Mouse (Mus musculus): ENCODE results near the gene Phf5a.

DNA sequence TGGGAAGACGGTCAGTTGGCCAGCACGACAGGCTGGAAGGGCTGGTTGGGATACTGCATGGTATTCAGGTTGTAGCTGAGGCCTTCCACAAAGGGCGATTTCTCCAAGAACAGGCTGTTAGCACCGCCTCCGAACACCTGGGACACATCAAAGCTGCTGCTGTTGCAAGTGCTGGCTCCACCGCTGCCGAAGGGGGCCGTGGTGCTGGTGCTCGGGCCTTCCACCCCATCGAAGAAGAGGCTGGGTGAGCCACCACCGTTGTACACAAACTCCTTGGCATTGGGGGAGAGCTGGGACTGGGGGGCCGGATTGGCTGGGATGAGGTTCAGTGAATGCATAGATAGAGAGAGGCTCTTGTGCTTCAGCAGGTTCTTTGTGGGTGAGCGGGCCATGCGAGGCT, 21.0 kb downstream of the Phf5a start:
- TF ChIP-seq CTCF (IDR thresholded peaks at IDR 0.05; ENCODE audit: borderline replicate concordance, insufficient read depth, low read depth, low read length) (no peak), POLR2A (IDR thresholded peaks at IDR 0.05; ENCODE audit: borderline replicate concordance, insufficient read depth, low read length) (no peak)

Data from cerebellum, adult 2 months (tissue).